Mouse (Mus musculus) ES-E14 (cell line): ENCODE measurements around the gene Vamp8.

ENCODE experiments used
- CHD2 ChIP-seq: IDR thresholded peaks from 2 replicates; pipeline ENCODE4 v1.6.1; 2014; ENCODE audit warnings: mild to moderate bottlenecking, low read depth, low read length, inconsistent platforms
- HCFC1 ChIP-seq: IDR thresholded peaks from 2 replicates; pipeline ENCODE4 v1.6.1; 2012; ENCODE audit warnings: low read length, inconsistent platforms, borderline replicate concordance; ENCODE audit not compliant: insufficient read depth
- MAFK ChIP-seq: IDR thresholded peaks from 2 replicates; pipeline ENCODE4 v1.6.1; 2014; ENCODE audit warnings: mild to moderate bottlenecking, low read depth, low read length, inconsistent platforms; ENCODE audit not compliant: insufficient read depth
- ZC3H11A ChIP-seq: IDR thresholded peaks from 2 replicates; pipeline ENCODE4 v1.6.1; 2012; ENCODE audit warnings: low read depth, mild to moderate bottlenecking, inconsistent platforms, low read length, borderline replicate concordance
- ZNF384 ChIP-seq: IDR thresholded peaks from 2 replicates; pipeline ENCODE4 v1.6.1; 2012; ENCODE audit warnings: low read depth, low read length, inconsistent platforms

GRCm38 (mm10) chr6:72389941-72390771, at the start of gene Vamp8:
- TF ChIP-seq MAFK, result no peak
- no peak for TF ChIP-seq ZNF384
- no peak for TF ChIP-seq CHD2
- TF ChIP-seq ZC3H11A, result no peak
- TF ChIP-seq HCFC1, result no peak; the same call in 1 of the 2 replicates
